Mouse (Mus musculus) bone marrow, adult 2 months (tissue): ENCODE results near the gene Fkbp8. TPM values are rescaled to one million over a fixed set of nuclear protein-coding genes. Genes with fewer than 3 reads are reported as not detected.

Source experiments
- H3K27ac ChIP-seq: fragments of 200-500 bp; 2 replicates; pipeline ENCODE4 v1.5.1; 2012; ENCODE audit warnings: low read depth, mild to moderate bottlenecking, control low read depth, inconsistent platforms, low read length; ENCODE audit not compliant: control insufficient read depth, poor library complexity, insufficient read depth
- H3K4me1 ChIP-seq: fragments of 200-500 bp; 2 replicates; pipeline ENCODE4 v1.6.1; 2011; ENCODE audit warnings: low read length; ENCODE audit not compliant: control insufficient read depth, insufficient read depth
- H3K4me3 ChIP-seq: fragments of 200-500 bp; replicated peaks from 2 replicates; pipeline ENCODE3; 2011; ENCODE audit warnings: mild to moderate bottlenecking, low read depth, low read length, control low read depth; ENCODE audit not compliant: control insufficient read depth
- CTCF ChIP-seq: fragments of 200-500 bp; IDR thresholded peaks from 2 replicates; pipeline ENCODE4 v1.5.1; 2011; ENCODE audit warnings: low read length, control low read depth; ENCODE audit not compliant: control insufficient read depth, insufficient read depth
- POLR2A ChIP-seq: fragments of 200-500 bp; IDR thresholded peaks from 2 replicates; pipeline ENCODE4 v1.6.1; 2011; ENCODE audit warnings: low read depth, mild to moderate bottlenecking, control low read depth, low read length, borderline replicate concordance; ENCODE audit not compliant: control insufficient read depth
- WGBS: fragments of 180-500 bp; shearing (Covaris S2); methylation state at CpG from one replicate; pipeline ENCODE4 v1.1.7; 2018; 5-methylcytosine and 5-hydroxymethylcytosine counted together
- polyA plus RNA-seq: library from polyadenylated mRNA; stranded (reverse); fragments of >200 nt; gene quantifications from 2 replicates; pipeline ENCODE4 v1.2.4, GENCODE M21; 2011; ENCODE audit warnings: low replicate concordance; ENCODE audit not compliant: missing spikeins, insufficient read depth, insufficient read length

Fkbp8 gene
- polyA plus RNA-seq, 1 experiment = 181 TPM

- 3% methylated on average over 41 of the region's 41 CpGs for WGBS
These were observed 37.9 kb upstream of the Fkbp8 start for GRCm38 (mm10) chr8:70489576-70489975.

GRCm38 (mm10) chr8:70490061-70490879 lies 37.3 kb upstream of the Fkbp8 start:
- Histone ChIP-seq H3K27ac (no peak overlapping the region), H3K4me3 (no peak overlapping the region), H3K4me1 (no peaks in the 10 kb centered on the region)
- TF ChIP-seq POLR2A = no peak
- no peak for TF ChIP-seq CTCF
- 34% methylated on average over 10 of the region's 10 CpGs for WGBS

More at GRCm38 (mm10) chr8:70489576-70489975, 37.9 kb upstream of the Fkbp8 start:
- TF ChIP-seq CTCF = no peak
- no peak for TF ChIP-seq POLR2A
- no peak overlapping the region for H3K27ac ChIP-seq
- H3K4me1 ChIP-seq = no peaks in the 10 kb centered on the region
- H3K4me3 ChIP-seq = no peak overlapping the region

GRCm38 (mm10) chr8:70490880-70491495 lies 36.5 kb upstream of the Fkbp8 start:
- WGBS = 6% methylated on average over 20 of the region's 20 CpGs
- H3K4me1 ChIP-seq = no peaks in the 10 kb centered on the region

GRCm38 (mm10) chr8:70492664-70493640 lies 34.6 kb upstream of the Fkbp8 start, which contains the start of gene Crlf1:
Gene Crlf1, plus strand, starts transcription at chr8:70493158.
- Histone ChIP-seq H3K27ac (no peak within 1 kb of the TSS), H3K4me3 (no peak within 1 kb of the TSS), H3K4me1 (no peaks in the 10 kb centered on the region)
- WGBS = 1% methylated on average over 72 of the region's 93 CpGs
- TF ChIP-seq CTCF (no peak), POLR2A (no peak)

More at GRCm38 (mm10) chr8:70490880-70491495, 36.5 kb upstream of the Fkbp8 start:
- TF ChIP-seq CTCF (no peak), POLR2A (no peak)
- Histone ChIP-seq H3K4me3 (no peak overlapping the region), H3K27ac (no peak overlapping the region)

GRCm38 (mm10) chr8:70493692-70494415 lies 33.7 kb upstream of the Fkbp8 start:
- 5% methylated on average over 47 of the region's 47 CpGs for WGBS
- Histone ChIP-seq H3K4me1 (no peaks in the 10 kb centered on the region), H3K27ac (no peak overlapping the region), H3K4me3 (no peak overlapping the region)
- TF ChIP-seq POLR2A = no peak
- no peak for TF ChIP-seq CTCF

GRCm38 (mm10) chr8:70494416-70494945 lies 33.0 kb upstream of the Fkbp8 start:
- H3K4me3 ChIP-seq = no peak overlapping the region
- TF ChIP-seq POLR2A (no peak), CTCF (no peak)
- WGBS = 2% methylated on average over 28 of the region's 28 CpGs
- H3K27ac ChIP-seq = no peak overlapping the region
- H3K4me1 ChIP-seq = no peaks in the 10 kb centered on the region

- Histone ChIP-seq H3K27ac (no peak overlapping the region; the same call in 1 of the 2 replicates), H3K4me3 (no peak overlapping the region), H3K4me1 (no peaks in the 10 kb centered on the region)
- WGBS = 12% methylated on average over 21 of the region's 21 CpGs
- no peak for TF ChIP-seq CTCF
- no peak for TF ChIP-seq POLR2A
These were observed 32.3 kb upstream of the Fkbp8 start for GRCm38 (mm10) chr8:70495001-70495770.
